Mouse (Mus musculus) right cerebral cortex, postnatal 36 days (tissue): ENCODE results near the gene Pdss2.

Experiments
- DNase-seq, 2 experiments: peaks; one replicate each; pipeline ENCODE4 v3.0.0; 2022; ENCODE audit warnings: low spot score in 2 of 2, mixed read lengths in 1 of 2

Pdss2 gene

DNA sequence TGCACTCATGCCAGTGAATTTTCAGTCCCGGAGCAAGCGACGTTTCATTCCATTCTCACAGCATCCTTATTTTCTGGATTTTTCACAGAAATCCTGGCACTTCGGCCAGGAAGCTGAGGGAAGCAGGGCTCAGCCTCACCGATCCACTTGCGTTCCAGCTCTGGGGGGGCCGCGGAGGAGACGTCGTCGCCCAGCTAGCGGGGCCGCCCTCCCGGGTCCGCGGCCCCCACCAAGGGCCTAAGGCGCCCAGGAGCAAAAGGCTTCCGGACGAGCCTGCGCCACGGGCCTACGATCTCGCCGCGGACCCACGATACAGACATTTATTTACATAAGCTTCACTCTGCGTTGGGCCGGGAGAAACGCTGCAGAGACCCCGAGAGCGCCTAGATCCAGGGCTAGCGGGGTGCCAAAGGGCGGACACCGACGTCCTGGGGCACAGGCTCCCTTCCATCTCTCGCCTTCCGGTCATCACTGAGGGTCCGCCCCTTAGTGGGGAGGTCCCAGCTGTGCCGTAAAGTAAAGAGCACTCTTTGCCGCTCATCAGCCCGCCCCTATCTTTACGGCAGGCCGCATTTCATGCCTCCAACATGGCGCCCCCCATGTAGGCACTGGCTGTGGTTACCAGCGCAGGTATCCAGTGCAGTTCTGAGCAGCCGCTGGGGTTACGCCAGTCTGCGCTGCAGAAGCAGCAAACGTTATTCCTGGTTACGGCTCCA lies at the start of gene Pdss2:
Gene Pdss2 (plus strand): TSS at position 577 of the 716 bp plus-strand sequence.
- peak; percentile 93 to 94 for DNase-seq

DNA sequence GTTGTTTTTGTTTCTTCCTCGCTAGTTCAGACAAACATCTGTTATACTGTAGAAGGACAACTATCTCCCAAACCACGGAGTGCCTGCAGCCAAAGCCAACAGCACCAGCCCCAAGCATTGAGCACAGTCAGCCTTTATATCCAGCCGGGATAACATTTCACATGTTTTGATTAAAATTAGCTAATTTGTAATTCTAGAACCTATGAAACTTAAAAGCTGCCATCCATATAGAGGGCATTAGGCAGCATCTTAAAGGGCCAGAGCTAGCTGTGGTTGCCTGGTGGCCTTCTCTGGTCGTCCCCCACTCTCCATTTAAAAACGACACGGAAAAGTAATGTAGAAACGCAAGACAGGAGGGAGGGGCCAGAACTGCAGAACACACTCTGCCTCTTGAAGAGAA lies 49.2 kb upstream of the Pdss2 start:
- DNase-seq = no peak

DNA sequence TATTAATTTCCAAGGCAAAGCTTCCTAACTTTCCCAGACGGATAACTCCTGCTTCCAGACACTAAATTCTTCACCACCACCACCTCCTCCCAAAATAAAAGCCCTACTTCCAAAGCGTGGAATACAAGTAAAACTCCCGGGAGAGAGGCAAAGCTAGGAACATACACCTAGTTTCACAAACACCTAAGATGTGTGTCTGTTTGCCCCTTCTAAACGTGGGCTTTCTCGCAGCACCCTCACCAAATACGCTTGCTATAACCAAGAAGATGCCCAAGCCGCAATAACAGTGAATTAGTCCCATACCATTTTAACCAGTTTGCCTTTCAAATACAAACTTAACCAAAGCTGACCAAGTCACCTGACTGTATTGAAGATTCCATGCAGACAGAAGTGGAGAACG lies 48.7 kb upstream of the Pdss2 start:
- DNase-seq = no peak

DNA sequence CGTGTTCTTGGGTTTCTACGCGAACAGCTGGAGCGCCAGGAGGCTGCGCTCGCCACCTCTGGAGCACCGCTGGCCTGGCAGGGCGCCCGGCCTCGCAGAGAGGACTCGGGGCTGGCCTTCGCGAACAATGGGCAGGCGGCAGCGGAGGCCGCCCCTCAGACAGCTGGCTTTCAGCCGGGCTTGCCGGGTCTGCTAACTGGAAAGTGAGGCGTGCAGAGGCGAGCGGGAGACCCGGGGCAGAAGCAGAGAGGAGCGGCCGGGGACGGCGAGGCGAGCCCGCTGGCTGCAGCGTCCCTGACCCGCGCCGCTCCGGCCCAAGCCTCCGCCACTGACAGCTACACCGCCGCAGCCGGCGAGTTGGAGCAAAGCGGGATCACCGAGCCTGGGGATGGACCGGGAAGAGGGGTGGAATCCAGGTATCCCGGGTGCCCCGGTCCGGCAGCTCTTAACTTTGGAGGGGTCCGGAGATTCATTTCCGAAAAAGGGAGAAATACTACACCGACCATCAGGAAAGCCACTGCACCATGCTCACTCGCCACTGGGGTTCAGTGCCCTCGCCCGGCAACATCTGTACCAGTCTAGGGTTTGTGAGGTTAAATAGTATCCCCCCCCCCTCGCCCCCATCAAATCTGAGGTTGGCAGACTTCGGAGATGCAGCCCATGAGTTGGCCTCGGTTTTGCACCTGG lies 48.0 kb upstream of the Pdss2 start:
- DNase-seq = peak in 1 of 2 experiments; percentile 28

DNA sequence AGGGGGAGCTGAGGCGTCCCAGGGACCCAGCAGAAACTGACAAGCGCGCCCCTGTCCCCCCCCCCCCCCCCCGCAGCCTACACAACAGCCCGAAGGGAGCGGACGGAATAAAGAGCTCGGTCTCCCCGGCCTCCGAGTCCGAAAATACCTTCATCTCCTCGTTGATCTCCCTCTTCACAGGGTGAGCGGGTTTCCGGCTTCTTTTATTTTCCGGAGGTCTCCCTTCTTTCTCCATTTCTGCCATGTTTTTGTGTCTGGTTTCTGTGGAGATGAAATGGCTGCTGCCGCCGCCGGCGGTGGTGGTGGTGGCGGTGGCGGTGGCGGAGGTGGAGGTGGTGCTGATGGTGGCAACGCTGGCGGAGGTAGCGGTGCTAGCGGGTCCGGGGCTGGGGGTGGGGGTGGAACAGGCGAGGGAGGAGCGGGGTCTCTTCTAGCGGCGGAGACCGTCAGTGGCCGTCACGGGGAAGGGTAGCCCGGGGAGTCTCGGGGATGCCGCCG lies 47.4 kb upstream of the Pdss2 start:
- peak in 1 of 2 experiments; percentile 30 for DNase-seq

DNA sequence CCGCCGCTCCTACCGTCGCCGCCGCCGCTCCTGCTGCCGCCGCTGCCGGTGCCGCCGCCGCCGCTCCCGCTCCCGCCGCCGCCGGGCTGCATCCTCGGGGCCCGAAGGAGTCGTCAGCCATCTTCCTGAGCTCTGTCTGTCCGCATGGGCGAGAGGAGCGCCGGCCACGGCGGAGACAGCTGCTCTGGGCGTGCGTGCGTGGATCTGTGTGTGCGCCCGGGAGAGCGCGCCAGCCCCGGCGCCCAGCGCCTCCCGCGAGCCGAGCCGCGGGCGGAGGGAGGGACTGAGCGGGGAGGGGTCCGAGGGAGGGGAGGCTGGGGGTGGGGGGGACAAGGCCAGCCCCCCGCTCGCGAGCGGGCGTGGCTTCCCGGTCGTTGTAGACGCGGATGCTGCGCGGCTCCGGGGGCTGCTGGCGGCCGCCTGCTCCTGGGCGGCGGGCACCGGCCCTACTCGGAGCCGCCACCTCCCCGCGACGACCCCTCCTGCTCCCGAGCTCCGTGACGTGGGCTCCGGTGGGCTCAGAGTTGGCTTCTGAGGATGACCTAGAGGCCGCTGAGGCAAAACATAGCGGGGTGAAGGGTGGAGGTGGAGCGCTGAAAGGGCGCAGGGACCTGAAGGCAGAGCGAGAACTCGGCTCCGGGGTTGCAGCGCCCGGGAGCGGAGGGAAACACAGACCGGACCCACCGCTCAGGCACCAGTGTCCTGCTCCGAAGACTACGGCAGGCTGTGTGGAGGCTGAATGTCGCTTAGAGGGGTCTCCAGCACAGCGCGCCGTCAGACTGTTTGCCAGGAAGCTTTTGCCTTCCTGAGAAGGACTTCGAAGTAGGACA lies 46.7 kb upstream of the Pdss2 start, which contains the start of the genes Sobp and 9030612E09Rik:
Gene Sobp (minus strand): TSS at position 205 of the 830 bp plus-strand sequence.
Gene 9030612E09Rik (plus strand): TSS at position 379 of the 830 bp plus-strand sequence.
- peak; percentile 74 to 80 for DNase-seq

DNA sequence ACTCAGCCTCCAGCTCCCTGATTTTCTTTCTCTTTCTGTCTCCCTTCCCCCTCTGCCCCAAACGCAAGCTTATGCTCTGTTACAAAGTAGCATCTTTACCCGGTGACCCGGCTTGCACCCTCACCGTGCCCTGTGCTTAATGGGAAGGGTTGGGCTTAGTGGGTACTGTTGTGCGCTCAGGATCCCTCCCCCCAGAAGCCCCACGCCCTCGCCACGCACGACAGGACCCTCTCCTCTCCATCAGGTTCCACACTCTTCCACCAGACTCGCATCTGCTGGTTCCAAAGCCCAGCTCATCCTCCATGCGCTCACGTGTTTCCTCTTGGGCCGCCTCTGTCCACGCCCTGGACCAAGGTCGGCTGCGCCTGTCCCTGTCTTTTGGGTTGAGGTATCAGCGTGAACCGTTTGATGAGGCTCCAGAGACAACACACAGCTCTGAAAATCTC lies 46.1 kb upstream of the Pdss2 start:
- DNase-seq = peak in 1 of 2 experiments; percentile 31

DNA sequence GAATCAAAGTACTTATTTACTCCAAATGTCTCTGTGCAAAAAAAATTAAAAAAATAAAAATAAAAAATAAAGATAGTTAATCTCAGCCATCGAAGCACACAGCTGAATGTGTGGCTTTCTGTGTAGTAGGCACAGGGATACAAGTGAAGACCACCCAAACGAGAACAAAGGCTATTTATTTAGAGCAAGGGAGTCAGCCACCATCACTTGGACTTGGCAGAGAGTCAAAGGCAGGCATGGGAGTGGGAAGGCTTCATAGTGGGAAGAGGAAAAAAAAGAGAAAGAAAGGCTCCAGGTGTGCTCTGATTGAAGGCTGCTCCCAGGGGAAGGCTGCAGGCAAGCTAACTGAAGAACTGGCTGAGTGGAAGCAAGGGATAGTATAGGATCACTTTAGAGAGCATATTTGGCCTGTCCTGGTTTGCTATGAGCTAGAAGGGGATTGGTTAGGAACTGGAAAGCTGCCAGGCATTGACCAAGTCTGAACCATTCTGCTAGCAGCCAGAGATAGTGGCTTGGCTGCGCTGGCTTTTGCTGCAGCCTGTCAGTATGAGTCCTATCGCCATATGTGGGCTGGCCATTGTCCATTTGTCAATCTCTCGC lies 40.9 kb upstream of the Pdss2 start:
- DNase-seq = no peak

DNA sequence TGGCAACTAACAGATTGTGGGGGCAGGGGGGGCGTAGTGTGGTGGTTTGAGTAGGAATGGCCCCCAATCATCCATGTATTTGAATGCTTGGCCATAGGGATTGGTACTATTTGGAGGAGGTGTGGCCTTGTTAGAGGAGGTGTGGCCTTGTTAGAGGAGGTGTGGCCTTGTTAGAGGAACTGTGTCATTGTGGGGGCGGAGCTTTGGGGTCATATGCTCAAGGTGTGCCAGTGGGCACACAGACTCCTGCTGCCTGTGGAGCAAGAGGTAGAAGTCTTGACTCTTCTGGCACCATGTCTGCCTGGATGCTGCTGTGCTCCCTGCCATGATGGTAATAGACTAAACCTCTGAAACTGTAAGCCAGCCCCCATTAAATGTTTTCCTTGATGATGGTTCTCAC lies 21.1 kb upstream of the Pdss2 start:
- no peak for DNase-seq

DNA sequence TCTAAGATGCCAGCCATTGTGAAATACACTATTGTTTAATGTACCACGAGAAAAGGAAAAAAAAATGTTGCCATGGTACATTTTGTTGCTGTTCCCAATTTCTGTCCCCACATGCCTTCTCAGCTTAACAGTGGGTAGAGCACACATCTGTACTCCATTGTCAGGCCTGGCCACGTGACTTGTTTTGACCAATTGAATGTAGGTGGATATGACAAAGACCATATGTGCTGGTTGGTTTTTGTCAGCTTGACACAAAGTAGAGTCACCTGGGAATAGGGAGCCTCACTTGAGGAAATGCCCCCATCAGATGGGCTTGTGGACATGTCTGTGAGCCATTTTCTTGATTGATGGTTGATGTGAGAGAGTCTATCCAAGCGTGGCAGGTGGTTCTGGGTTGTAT lies 17.4 kb upstream of the Pdss2 start:
- no peak for DNase-seq

DNA sequence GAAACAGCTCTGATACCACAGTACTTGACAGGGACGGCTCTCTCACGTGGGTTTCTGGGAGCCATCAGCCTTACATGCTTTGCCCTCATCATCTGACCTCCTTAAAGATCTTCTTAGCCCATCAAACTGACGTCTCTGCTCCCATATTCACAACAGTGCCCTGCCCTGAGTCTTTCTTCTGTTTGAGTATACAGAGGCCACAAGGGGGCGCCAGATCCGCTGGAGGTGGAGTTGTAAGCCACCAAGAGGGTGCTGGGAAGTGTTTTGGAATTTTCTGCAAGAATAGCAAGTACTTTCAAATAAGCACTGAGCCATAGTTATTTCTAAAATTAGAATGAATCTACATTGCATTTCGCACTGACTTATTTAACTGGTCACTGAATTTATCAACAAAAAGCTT lies 9.4 kb upstream of the Pdss2 start:
- no peak for DNase-seq

DNA sequence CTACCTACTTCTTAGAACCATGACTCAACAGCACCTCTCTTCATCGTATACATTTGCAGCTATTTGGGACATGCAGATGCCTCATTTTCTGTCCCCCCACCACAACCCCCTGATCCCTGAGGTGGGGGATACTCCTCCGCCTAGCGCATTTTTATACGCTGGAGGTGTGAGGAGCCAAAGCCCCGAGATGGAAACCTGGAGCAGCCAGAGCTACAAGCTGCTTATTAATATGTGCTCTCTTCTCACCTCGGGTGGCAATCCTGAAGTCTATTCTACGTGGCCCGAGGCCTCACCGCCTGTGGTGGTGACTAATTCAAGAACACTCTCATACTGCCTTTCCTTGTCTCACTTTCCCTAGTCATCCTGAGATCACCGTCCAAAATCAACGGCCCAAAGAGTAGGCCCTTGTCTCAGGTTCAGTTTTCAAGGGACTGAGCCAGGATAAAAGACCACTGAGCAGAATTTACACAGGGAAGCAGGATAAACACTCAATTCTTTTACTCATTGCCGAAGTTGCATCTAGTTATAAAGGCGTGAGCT lies 3.9 kb upstream of the Pdss2 start:
- DNase-seq = no peak

DNA sequence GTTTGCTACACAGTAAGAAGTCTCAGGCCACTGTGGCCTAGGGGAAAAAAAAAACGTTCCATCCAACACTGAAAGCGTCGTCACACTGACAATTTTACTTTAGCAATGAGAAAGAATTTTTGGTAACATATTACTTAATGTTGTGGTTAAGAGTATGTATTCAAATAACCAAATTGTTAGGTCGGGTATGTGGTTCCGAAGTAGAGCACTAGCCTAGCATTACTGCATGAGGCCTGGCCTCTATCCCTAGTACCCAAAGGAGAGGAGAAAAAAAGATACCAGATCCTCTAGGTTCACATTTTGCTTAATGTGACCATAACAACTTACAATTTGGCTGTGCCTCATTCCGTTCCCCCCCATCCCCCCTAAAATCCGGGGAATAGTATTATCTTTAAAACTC lies 807 bp upstream of the Pdss2 start:
- no peak for DNase-seq

DNA sequence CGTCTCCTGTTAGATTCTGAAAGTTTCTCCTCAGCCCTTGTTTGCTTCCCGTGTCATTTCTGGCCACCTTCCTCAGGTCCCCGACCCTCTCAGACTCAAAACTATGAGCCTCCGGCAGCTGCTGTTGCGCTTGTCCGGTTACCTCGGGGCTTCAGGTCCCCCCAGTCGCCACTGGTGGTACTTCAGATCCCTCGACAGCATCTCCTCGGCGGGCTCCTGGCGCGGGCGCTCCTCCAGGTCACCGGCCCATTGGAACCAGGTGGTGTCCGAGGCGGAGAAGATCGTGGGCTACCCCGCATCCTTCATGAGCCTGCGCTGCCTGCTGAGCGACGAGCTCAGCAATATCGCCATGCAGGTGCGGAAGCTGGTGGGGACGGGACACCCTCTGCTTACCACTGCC lies 373 bp downstream of the Pdss2 start:
- DNase-seq = peak in 1 of 2 experiments; percentile 12

DNA sequence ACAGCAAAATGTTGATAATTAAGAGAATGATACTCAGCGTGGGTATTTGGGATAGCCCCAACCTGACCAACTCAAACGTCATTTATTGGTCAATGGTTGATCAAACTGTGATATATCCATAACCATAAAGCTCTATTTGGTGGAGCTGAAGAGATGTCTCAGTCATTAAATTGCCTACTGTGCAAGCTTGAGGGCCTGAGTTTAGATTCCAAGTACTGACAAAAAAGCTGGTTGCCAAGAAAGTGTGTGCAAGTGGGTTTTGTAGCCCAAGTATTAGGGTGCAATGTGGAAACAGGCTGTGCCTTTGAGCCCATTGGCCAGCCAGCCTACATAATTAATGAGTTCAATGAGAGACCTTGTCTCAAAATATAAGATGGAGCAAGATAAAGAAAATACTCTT lies 2.1 kb downstream of the Pdss2 start:
- no peak for DNase-seq

DNA sequence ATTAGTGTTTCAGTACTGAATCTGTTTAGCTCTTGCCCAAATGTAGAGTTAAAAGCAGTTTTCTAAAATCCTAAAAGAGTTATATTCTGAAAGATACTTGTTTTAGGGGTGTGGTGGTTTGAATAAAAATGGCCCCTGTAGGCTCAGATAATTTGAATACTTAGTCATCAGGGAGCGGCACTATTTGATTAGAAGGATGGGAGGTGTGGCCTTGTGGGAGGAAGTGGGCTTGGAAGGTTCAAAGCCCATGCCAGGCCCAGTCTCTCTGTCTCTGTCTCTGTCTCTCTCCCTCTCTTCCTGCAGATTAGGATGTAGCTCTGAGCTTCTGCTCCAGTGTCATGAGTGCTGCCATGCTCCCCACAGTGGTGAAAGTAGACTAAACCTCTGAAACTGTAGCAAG lies 5.1 kb downstream of the Pdss2 start:
- no peak for DNase-seq

DNA sequence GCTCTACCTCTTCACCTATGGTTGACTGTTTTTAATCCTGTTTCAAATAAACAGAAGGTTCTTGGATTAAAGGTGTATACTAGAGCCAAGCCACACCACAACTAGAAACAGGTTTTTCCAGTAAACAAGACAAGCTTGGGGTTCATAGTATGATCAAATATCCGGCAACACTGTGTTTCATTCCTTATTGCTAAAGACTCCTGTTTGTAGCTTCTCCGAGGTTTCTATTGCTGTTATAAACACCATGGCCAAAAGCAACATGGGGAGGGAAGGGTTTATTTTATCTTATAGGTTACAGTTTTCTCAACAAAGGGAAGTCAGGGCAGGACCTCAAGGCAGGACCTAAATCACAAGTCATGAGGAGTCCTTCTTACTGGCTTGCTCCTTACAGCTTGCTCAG lies 8.0 kb downstream of the Pdss2 start:
- no peak for DNase-seq

DNA sequence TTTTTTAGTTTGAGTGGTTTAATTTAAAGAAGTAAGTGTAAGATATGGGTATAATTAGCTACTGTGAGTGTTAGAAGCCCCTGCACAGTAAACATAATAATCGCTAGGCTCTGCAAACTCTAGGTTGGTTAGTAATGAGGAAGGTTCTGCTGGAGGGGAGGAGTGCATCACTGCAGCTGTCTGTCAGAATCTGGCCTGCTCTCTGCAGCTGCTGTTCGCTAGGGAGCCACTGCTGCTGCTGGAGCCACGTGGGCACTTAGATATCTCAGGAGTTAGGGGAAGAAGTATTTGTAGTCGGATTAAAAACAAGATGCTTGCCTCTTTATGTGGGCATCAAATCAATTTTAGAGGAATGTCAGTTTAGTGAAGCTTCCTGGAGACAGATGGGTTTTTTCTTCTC lies 13.2 kb downstream of the Pdss2 start:
- no peak for DNase-seq

DNA sequence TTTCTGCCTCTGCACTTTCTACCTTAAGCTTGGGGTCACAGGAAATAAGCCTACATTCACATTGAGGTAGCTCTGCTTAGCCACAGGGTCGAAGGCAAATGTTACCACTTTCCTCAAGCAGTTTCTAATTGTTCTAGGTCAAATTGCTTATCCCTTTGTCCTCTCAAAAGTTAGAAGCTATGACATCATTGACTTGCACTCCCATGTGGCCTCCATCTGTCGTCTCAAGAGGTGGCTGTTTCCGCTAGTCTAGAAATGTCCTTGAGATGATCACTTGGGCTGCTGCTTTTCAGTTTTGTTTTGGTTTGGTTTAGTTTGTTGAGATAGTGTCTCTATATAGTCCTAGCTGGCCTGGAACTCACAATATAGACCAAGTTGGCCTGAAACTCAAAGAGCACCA lies 13.7 kb downstream of the Pdss2 start:
- DNase-seq = no peak

DNA sequence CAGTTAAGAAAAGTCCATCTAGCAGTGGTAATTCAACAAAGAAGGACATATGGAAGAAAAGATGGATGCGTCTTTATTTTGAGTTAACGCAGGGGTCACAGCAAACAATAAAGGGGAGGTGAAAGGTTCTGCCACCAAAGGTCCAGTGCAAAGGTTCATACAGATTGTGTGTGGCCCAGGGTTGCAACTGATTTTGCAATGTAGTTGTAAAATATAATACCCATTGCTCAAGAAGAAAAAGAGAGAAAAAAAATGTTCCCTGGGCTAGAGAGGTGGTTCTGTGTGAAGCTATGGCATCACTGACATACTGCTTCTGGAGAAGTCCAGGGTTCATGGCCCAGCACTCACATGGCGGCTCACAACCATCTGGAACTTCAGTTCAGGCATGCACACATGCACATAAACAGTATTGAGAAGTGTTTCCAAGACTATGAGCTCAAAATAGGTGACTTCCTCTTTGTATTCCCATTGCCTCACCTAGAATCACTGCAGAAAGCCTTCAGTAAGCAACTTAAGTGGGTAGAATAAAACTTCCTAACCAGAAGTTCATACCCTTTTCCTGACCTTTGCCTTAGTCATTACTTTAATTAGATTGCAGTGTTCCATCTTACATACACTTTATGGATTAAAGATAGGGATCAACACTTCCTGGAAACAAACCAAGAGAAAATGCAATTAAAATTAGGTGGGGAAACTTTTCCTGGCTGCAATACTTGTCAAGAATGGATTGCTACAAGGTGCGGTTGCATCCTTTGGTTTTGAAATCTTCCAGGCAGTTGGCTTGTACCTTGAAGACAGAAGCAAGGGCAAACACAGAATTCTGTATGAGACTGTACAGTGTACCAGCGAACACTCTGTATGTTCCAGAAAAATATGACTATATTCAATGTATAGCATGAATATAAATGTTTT lies 14.7 kb downstream of the Pdss2 start:
- DNase-seq = no peak
